Mouse (Mus musculus): Measurements from ENCODE around the gene Rab25.

GRCm38 (mm10) chr3:88520078-88520477 lies 28.0 kb downstream of the Rab25 start:
- TF ChIP-seq POLR2A (IDR thresholded peaks at IDR 0.05; ENCODE audit: control insufficient read depth, low read depth, low read length) = no peak
- TF ChIP-seq CTCF (IDR thresholded peaks at IDR 0.05; ENCODE audit: control insufficient read depth, insufficient read depth, insufficient replicate concordance, low read depth, low read length) = no peak

All from testis, adult 2 months (tissue).